Mouse (Mus musculus) thymus, adult 2 months (tissue): ENCODE results near the gene Ermn. TPM values are rescaled to one million over a fixed set of nuclear protein-coding genes. Genes with fewer than 3 reads are reported as not detected.

ENCODE experiments used
- DNase-seq: peaks from one replicate; pipeline ENCODE4 v3.0.0; 2021
- H3K27ac ChIP-seq: fragments of 200-500 bp; 2 replicates; pipeline ENCODE4 v1.5.1; 2012; ENCODE audit warnings: low read length, control low read depth; ENCODE audit not compliant: control insufficient read depth, insufficient read depth
- H3K27me3 ChIP-seq: fragments of 200-500 bp; 2 replicates; pipeline ENCODE4 v1.6.1; 2012; ENCODE audit warnings: mild to moderate bottlenecking, low read length, moderate library complexity, mixed read lengths; ENCODE audit not compliant: control insufficient read depth, insufficient read depth
- H3K36me3 ChIP-seq: fragments of 200-500 bp; 2 replicates; pipeline ENCODE4 v1.6.1; 2012; ENCODE audit warnings: mild to moderate bottlenecking, low read length, moderate library complexity; ENCODE audit not compliant: control insufficient read depth, insufficient read depth
- H3K4me1 ChIP-seq: fragments of 200-500 bp; replicated peaks from 2 replicates; pipeline ENCODE4 v1.6.1; 2012; ENCODE audit warnings: low read length; ENCODE audit not compliant: control insufficient read depth, insufficient read depth
- H3K4me3 ChIP-seq: fragments of 200-500 bp; 2 replicates; pipeline ENCODE4 v1.5.1; 2012; ENCODE audit warnings: mild to moderate bottlenecking, low read length, control low read depth, moderate library complexity; ENCODE audit not compliant: control insufficient read depth, insufficient read depth
- CTCF ChIP-seq: fragments of 200-500 bp; IDR thresholded peaks from 2 replicates; pipeline ENCODE4 v1.5.1; 2012; ENCODE audit warnings: mild to moderate bottlenecking, control low read depth, low read length, moderate library complexity, borderline replicate concordance; ENCODE audit not compliant: control insufficient read depth, poor library complexity, insufficient read depth; ENCODE audit errors: extremely low read depth
- POLR2A ChIP-seq: fragments of 200-500 bp; IDR thresholded peaks from 2 replicates; pipeline ENCODE4 v1.6.1; 2012; ENCODE audit warnings: mild to moderate bottlenecking, low read length, control low read depth, moderate library complexity; ENCODE audit not compliant: control insufficient read depth, poor library complexity, insufficient read depth; ENCODE audit errors: extremely low read depth
- WGBS: fragments of 180-500 bp; shearing (Covaris S2); methylation state at CpG from one replicate; pipeline ENCODE4 v1.1.7; 2018; 5-methylcytosine and 5-hydroxymethylcytosine counted together
- polyA plus RNA-seq: library from polyadenylated mRNA; depleted of rRNA; stranded (reverse); fragments of >200 nt; gene quantifications from 2 replicates; pipeline ENCODE4 v1.2.3, GENCODE M21; 2012; rRNA removed

The Ermn gene
- polyA plus RNA-seq, 1 experiment: not detected

DNA sequence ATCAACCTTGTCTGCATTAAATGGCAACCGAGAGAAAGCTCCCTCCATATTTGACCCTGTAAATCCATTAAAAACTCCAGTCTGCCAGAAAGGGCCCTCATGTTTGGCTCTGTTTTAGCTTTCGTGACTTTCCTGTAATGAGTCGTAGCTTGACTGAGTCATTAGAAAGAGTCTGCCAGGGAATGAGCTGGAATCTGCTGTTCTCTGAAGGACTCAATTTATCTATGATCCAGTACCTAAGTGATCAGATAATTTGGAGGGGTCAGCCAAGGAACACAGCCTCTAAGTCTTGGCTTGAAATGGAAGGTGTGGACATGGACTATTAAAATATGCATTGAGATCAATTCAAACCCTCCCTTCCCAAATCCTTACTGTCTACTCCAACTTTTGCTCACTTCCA, 21.2 kb downstream of the Ermn start:
- H3K27me3 ChIP-seq: no peaks in the 10 kb centered on the region
- no peaks in the 10 kb centered on the region for H3K36me3 ChIP-seq
- no peak for DNase-seq
- H3K27ac ChIP-seq: no peak overlapping the region
- H3K4me1 ChIP-seq: no peaks in the 10 kb centered on the region
- 97% methylated on average over 3 of the region's 3 CpGs for WGBS
- H3K4me3 ChIP-seq: no peak overlapping the region
- TF ChIP-seq CTCF (no peak), POLR2A (no peak)

DNA sequence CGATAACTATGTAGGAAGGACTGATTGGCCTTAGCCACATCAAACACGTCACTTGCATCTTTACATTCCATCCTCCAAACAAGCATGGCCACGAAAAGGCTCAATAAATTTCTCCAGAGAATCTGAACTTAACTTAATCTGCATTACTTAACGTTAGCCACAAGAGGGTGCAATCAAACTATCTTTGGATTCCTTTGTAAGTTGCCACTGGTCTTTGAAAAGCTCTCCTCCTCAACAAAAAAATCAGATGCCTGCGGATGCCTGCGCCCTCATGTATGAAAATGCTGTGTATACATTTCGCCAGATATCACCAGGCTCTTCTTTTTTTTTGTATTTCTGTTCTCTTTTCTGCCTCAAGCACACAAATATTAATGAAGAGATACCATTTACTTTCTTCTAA, 23.3 kb downstream of the Ermn start:
- TF ChIP-seq POLR2A: no peak
- no peak for TF ChIP-seq CTCF
- DNase-seq: peak; percentile 9
- Histone ChIP-seq H3K4me3 (no peak overlapping the region), H3K4me1 (no peaks in the 10 kb centered on the region), H3K36me3 (no peaks in the 10 kb centered on the region), H3K27me3 (no peaks in the 10 kb centered on the region), H3K27ac (no peak overlapping the region)
- WGBS: 20% methylated on average over 7 of the region's 7 CpGs

DNA sequence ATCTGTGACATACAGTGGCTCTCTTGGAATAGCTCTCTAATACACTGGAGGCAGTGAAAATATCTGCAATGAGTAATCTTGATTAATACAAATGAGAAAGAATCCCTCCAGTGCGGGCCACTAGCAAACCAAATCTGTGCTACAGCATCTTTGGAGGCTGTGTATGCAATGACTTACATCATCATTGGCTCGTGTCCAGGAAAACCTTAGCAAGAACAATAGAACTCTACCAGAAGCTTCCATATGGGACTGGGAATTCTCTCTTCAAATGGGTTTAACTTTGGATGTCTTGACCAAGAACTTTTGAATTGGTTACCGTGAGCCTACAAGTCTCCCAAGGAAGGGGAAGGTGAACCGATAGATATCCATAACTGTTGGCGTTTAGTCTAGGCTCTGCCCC, 25.9 kb downstream of the Ermn start:
- no peak for TF ChIP-seq POLR2A
- TF ChIP-seq CTCF: no peak
- no peaks in the 10 kb centered on the region for H3K36me3 ChIP-seq
- 97% methylated on average over 5 of the region's 5 CpGs for WGBS

DNA sequence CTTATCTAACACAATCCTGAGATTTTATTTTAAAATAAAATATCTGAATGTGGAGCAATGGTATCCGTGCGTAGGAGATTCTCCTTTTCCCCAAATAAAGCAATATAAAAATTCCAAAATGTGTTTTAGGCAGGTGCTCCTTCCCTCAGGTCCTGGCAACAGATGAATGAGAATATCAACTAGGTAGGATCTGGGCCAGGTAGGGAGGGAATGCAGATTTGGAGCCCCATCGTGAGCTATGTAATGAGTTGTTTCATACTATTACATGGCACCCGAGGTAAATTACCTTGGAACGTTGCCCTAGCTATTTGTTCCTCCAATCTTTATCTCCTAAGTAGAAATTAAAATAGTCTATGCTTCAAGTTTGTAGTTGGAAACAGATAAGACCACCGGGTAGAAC, 29.1 kb downstream of the Ermn start:
- TF ChIP-seq CTCF (no peak), POLR2A (no peak)
- DNase-seq: no peak
- Histone ChIP-seq H3K4me3 (no peak overlapping the region), H3K27ac (no peak overlapping the region), H3K4me1 (no peaks in the 10 kb centered on the region), H3K27me3 (no peaks in the 10 kb centered on the region), H3K36me3 (no peaks in the 10 kb centered on the region)
- 94% methylated on average over 6 of the region's 6 CpGs for WGBS

More for the DNA sequence above, 25.9 kb downstream of the Ermn start:
- Histone ChIP-seq H3K4me3 (no peak overlapping the region), H3K27me3 (no peaks in the 10 kb centered on the region), H3K27ac (no peak overlapping the region), H3K4me1 (no peaks in the 10 kb centered on the region)
- DNase-seq: no peak

DNA sequence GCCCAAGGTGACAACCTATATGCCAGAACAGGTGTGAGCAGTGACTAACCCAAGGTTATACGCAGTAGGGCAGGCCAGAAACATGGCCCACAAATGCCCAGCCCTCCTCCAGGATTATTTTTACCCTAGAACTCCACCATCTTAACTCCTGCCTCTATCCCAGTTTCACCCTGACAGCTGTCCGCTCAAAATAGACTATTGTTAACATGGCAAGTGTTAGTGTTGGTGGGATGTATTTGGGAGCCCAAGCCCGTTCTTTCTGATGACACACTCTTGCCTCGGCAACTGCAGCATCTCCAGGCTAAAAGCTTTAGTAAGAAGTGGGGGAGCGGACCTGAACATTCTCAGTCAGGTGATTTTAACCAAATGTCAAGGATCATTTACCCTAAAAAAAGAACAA, 45.6 kb downstream of the Ermn start:
- DNase-seq: no peak
- no peak overlapping the region for H3K27ac ChIP-seq
- H3K36me3 ChIP-seq: no peaks in the 10 kb centered on the region
- no peak overlapping the region for H3K4me3 ChIP-seq
- TF ChIP-seq CTCF (no peak), POLR2A (no peak)
- H3K4me1 ChIP-seq: no peaks in the 10 kb centered on the region
- no peaks in the 10 kb centered on the region for H3K27me3 ChIP-seq
- WGBS: 96% methylated on average over 5 of the region's 5 CpGs

DNA sequence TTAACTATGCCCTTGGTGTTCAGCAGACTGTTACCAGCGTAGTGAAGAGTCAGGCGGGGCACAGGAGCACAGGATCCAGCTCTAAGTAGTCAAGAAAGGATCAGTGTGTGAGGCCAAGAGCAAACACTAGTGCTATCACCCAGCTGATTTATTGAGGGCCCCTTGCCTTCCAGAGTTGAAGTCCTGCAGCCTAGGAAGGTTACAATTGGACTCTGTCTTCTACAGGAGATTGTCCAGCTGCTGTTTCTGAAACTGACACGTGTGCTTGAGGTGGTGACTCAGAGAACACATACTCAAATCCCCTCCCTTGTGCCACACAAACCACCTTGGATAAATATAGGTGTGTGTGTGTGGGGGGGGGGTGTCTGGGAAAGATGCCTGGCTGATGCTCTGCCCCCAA, 51.2 kb downstream of the Ermn start:
- no peak overlapping the region for H3K27ac ChIP-seq
- DNase-seq: no peak
- TF ChIP-seq POLR2A (no peak), CTCF (no peak)

DNA sequence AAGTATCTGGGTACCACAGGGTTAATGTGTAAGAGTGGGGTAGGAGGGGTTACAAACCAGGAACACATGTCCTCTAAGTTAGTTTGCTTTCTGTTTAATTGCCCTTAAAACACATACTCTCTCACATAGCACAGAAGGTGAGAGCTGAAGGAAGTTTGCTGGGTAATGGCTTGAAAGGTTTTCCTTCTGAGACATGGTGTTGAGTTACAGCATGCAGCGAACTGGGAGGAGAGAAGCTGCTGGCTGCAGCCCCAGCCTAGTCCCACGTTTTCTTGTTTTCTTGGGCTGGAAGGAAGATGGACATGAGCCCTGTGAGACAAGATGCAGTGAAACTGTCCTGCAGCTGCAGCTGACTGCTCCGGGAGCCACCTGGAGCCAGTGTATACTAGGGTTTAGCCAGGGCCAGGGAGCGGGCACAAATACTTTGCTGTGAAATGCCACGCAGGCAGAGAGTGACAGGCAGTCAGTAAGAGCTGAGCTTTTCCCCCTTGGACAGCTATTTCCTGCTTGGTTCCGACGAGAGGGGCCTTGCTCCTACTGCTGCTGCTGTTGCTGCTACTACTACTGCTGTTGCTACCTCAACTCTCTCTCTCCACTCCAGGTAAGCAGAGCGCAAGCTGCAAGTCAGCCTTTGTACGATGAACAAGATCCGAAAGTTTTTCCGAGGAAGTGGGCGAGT, 54.8 kb downstream of the Ermn start, which contains the start of gene Galnt5:
Galnt5 (plus strand) TSS at position 133 of the 679 bp plus-strand sequence.
- TF ChIP-seq CTCF: no peak
- TF ChIP-seq POLR2A: no peak
- DNase-seq: no peak
- 30% methylated on average over 12 of the region's 12 CpGs for WGBS
- Histone ChIP-seq H3K4me1 (no peaks in the 10 kb centered on the region), H3K27me3 (no peaks in the 10 kb centered on the region), H3K27ac (no peak within 1 kb of the TSS), H3K36me3 (no peaks in the 10 kb centered on the region), H3K4me3 (no peak within 1 kb of the TSS)

More for the DNA sequence above, 51.2 kb downstream of the Ermn start:
- Histone ChIP-seq H3K27me3 (no peaks in the 10 kb centered on the region), H3K36me3 (no peaks in the 10 kb centered on the region), H3K4me3 (no peak overlapping the region), H3K4me1 (no peaks in the 10 kb centered on the region)
- WGBS: 84% methylated on average over 3 of the region's 3 CpGs

Other genes starting within 250 kb of the Ermn start
- 0.05 and 0.09 TPM in 2 replicates for gene Galnt5, start 55.0 kb downstream of the Ermn start, polyA plus RNA-seq
- 284 and 293 TPM in 2 replicates for gene Cytip, start 142.7 kb upstream of the Ermn start, polyA plus RNA-seq